Mouse (Mus musculus): ENCODE data around the gene Tmod4. TPM values are rescaled to one million over a fixed set of nuclear protein-coding genes. Genes with fewer than 3 reads are reported as not detected.
"Not testable (repeated sequence)": the region's sequence is repeated elsewhere in the genome, so short reads cannot be mapped to it uniquely, and the experiment has no call there.

The Tmod4 gene
- total RNA-seq (2021) = 100 to 1,000 TPM; 481 to 623 TPM
- long read RNA-seq, experiment 1, transcript Tmod4-202 (10 exons, 1,260 nt) = minor isoform, 179 of 584 reads
- long read RNA-seq, experiment 1, transcript Tmod4-201 (10 exons, 1,242 nt) = major isoform, 240 of 584 reads
- long read RNA-seq, experiment 1, partial matches to known transcripts = 67 of 584 reads
- long read RNA-seq, experiment 1, other reads (novel, unspliced or antisense) = 98 of 584 reads
- long read RNA-seq, experiment 2, transcript Tmod4-201 (10 exons, 1,242 nt) = major isoform, 225 of 462 reads
- long read RNA-seq, experiment 2, transcript Tmod4-202 (10 exons, 1,260 nt) = minor isoform, 113 of 462 reads
- long read RNA-seq, experiment 2, partial matches to known transcripts = 38 of 462 reads
- long read RNA-seq, experiment 2, other reads (novel, unspliced or antisense) = 86 of 462 reads

DNA sequence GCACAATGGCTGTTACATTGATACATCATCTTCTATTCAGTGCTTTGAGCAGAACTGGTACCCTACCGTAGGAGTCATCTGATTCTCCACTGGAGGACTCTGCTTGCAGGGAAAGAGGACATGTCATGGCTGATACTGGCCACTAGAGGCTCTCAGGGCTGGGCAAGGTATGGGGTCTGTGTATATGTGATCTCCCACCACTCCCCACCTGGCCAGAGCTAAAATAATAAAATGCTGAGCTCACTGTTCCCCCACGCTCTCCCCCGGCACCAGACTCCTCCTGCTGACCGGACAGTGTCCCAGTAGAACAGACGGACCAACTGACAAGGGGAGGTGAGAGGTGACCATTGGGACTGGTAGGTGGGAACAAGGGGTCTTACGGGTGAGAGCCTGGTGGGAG is at the start of gene Tmod4:
Gene Tmod4, plus strand, starts transcription at position 231 of the 400 bp plus-strand sequence.
- DNase-seq = peak; percentile 78

DNA sequence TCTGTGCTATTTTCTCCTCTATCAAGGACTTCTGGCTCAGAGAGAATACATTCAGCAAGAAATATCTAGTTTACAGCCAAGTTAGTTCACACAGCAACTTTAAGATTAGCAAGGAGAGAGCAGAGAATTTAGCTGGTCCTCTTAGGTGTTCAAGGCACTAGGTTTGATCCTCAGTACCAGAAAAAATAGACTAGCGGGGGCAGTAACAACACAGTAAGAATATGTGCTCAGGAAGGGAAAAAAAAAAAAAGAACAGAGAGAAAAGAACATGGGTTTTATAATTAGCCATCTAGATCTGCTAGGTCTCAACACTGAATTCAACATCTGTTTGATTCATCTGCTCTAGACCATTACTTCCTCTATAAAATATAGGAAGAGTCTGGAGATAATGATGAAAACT is 36.2 kb upstream of the Tmod4 start:
- no peak for DNase-seq

DNA sequence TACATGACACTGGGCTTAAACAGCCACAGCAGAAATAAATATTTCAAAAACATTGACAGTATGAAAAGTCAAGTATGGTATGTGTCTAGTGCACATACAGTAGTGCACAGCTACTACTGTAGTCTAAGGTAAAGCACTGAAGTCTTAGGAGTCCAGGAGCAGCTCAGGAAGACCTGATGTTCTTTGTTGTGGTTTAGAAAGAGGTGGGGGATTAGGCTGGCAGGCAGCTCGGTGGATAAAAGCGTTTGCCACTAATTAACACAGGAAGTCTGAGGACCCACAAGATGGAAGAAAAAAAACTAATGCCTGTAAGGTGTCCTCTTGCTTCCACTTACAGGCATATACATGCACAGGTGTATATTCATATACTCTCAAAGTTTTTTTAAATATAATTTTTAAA is 23.4 kb upstream of the Tmod4 start:
- no peak for DNase-seq

DNA sequence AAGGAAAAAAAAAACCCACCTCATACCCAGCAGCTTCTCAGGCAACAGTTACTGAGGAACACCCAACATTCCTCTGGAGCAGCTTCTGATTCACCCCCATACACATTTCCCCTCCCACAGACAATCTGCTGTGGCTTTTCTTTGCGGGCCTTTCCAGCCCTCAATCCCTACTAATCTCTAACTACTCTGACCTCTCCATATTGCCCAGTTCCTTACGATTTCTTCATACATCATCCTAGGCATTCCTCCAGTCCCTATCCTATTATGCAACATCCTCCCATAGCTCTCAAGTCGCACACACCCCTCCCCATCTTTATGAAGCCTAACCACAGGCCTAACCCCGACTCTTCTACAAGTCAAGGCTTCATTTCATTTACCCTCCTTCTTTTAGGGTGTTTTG is 19.2 kb upstream of the Tmod4 start:
- no peak for DNase-seq

DNA sequence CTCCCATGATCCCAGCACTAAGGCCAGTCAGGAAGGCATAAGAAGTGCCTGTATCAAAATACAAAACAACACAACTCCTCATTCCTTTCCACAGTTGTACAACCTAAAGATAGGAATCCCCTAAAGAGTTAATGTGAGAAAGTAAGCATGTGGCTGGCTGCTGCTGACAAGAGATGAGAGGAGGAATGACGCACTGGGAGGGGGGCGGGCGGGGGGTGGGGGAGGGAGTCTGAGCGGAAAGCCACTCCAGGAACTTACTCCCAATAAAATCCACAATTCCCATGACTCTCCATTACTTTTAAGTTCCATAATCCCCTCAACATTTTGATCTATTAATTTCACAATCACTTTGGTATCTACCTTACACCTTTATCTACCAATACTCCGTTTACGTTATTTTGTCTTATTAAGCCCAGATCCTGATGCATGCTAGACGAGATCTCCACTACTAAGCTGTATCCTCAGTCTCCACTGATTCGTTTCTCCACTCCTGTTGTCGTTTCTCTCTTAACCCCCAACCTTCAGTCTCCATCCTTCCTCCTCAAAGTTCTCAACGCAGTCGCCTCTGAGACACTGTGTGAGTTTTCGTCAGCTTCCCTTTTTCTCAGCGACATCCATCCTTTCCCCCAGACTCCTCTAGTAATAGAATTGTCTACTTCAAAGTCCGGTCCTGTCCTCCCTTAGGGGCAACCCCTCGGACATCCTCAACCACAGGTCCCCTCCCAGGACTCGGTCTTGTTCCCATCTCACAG is 18.5 kb upstream of the Tmod4 start:
- no peak for DNase-seq

DNA sequence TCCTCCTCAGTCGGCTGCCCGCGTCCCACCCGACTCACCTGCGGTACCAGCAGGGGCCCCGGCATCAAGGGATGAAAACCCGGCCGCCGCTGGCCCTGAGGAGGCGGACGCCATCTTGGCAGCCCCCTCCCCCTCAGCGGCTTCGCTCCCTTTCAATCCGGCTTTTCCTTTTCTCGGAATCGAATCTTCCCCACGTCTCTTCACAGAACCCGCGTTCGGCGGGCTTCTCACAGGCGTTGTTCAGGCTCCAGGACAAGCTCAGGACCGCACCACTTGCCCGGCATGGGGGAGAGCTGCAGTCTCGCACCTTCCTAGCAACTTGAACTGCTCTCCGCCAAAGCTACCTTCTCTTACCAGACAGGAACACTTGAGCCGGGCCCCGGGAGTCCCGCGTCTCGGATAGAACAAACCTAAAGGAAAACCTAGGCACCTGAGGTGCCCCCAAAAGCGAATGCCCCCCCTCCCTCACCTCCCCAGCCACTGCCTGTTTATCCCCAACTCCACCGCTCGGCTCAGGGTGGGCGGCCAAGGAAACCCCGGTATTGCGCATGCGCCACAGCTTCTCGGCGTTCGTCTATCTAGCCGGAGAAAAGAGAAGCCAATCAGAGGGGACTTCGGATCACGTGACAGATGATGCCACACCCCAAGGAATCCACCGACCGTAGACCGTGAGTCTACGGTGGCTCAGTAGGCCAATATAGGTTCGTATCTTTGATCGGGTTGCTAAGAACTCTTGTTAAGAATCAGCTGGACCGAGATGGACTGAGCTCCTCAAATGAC is 17.7 kb upstream of the Tmod4 start, which contains the start of gene Pip5k1a:
Gene Pip5k1a, minus strand, starts transcription at position 593 of the 780 bp plus-strand sequence.
- DNase-seq = peak; percentile 96

DNA sequence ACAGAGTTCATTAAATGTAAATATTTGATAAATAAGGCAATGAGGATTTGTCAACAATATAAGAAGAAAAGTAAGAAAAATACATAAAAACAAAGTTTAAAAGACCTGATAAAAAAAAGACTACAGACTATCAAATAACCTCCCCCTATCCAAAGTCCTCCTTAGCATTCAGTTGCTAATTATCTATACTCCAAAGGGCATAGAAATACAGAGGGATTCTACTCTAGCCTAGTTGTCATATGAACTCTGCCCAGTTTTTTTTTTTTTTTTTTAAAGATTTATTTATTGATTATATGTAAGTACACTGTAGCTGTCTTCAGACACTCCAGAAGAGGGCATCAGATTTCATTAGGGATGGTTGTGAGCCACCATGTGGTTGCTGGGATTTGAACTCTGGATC is 17.0 kb upstream of the Tmod4 start:
- DNase-seq = not testable (repeated sequence)

DNA sequence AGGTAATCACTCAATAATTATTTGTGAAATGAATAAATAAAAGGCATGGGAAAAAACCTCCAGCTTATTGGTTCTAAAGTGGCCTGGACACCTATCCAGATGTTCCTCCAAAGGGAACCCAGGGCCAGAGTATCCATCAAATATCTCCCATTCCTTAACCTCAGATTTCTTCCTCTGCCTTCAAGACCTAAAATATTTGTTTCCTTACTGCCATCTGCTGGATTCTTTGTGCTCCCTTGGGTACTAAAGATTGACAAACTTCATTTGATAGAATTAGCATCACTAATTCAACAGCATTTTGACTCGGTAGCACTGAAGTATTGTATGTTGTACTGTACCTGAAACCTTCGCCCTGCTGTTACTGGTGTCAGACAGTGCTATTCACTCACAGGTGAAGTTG is 16.4 kb upstream of the Tmod4 start:
- DNase-seq = no peak

DNA sequence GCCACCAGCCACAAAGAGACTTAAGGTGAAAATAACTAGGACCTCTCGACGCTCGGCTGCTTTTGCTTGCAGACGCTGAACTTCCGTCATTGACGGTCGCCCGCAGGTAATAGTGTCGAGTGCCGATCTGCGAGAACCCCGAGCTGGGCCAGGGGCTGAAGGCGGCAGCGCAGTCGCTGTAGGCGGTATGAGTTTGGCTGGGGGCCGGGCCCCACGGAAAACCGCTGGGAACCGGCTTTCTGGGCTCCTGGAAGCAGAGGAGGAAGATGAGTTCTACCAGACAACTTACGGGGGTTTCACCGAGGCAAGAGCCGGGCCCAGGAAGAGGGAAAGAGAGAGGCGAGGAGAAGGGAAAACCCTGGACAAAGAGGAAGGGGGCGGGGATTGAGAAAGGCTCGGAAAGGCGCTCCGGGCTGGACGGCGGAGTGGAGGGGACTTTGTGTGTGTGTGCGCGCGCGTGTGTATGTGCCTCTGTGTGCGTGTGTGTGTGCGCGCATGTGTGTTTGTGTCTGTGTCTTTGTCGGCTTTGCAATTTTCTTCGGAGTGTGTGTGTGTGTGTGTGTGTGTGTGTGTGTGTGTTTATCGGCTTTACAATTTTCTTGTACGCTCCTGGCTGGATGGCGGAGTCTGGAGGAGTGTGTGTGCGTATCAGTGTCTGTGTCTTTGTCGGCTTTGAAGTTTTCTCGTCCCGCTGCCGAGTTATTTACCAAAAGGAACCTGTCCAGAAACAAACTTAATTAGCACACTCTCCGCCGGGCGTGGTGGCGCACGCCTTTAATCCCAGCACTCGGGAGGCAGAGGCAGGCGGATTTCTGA is 13.2 kb upstream of the Tmod4 start, which contains the start of gene Vps72:
Gene Vps72, plus strand, starts transcription at position 112 of the 816 bp plus-strand sequence.
- DNase-seq = peak; percentile 90

DNA sequence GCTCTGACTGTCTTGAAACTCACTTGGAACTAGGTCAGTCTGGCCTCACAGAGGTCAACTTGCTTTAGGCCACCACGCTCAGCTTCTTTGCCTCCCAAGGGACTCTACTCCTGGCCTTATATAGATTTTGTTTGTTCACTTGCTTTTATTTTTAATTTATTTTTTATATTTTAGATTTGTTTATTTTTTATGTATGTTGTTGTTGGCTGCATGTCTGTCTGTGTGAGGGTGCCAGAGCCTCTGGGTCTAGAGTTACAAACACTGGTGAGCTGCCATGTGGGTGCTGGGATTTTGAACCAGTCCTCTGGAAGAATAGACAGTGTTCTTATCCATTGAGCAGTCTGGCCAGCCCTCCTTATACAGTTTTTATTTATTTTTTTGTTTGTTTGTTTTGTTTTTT is 11.5 kb upstream of the Tmod4 start:
- DNase-seq = no peak

DNA sequence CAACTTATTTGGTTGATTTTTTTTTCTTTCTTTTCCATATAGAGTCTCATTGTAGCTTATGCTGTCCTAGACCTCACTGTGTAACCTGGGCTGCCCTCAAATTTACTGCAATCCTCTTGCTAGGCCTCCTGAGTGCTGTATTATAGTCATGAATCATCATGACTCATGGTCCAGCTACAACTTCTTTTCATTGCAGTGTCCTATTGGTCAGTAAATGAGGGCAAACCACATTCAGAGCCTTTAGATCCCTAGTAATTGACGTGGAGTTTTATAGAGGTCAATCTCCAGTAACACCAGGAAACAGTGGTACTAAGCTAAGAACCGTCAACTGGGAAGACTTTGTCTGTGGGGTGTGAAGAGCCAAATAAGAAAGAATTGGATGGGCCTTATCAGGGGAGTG is 6.5 kb upstream of the Tmod4 start:
- no peak for DNase-seq

DNA sequence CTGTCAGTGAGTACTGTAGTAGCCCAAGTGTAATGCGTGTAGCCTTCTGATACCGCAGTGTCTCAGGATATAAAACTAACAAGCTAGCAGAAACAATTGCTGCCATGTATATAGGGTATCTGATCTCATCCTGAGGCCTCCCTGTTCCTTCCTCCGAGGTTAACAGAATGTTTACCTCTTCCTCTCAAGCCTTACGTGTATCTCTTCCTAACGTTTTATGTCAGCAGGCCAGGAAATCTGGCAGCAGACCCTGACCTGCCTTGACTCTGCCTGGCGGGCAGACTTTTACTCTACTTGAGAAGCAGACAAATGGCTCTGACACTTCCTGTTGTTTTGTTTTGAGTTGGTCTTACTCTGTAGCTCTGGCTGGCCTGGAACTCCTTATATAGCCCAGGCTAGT is 2.7 kb upstream of the Tmod4 start:
- no peak for DNase-seq

DNA sequence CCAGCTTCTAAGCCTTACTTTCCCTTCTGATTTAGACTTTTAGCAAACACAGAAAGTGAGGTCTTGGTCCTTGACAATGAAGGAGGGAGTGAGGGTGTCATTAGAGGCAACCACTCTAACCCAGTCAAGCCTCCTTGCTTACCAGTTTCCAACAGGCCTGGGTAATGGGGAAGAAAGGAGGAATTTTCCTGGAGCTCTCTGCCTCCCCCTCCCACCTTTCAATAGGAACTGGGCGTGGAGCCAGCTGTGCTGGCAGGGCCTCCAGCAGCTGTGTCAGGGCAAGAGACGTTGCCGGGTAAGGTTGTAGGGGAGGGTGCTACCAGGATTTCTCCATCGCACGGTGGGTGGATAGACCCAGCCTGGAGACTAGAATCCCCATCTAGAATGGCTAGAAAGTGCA is 696 bp downstream of the Tmod4 start:
- DNase-seq = peak; percentile 74

DNA sequence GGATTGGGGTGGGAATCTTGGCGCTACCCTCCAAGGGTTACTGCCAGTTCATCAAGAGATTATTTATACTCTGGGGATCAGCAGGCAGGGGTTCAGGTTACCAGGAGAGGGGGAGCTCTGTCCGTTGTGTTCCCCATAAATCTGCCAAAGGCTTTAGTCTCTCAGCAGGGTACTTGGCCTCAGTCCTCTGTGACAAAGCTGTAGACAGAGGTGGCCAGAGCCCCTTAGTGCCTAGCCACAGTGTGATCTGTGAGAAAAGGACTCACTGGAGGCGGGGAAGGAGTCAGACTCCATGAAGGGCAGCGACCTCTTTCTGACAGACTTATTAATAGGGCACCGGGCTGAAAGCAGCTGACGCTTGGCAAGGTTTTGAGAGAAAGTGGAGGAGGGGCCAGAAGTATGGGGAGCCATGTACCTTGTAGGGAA is 5.0 kb downstream of the Tmod4 start:
- peak; percentile 69 for DNase-seq

DNA sequence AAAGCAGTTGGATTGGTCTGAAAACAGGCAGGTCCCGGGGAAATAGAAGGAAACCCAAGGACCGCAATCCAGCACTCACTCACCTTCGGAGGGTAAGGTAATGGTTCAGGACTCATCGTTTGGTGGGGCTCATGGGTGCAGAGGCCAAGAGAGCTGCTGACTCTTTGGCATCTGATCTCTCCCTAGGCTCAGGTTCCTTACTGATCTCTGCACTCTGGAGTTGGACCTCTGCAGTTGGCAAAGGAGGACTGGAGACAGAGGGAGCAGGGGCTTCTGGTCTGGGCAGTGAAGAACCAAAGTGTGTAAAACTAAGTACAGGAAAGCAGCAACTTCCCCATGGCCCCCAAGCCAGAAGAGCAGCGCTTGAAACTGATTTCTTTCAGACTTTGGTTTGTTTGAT is 5.8 kb downstream of the Tmod4 start:
- DNase-seq = no peak

DNA sequence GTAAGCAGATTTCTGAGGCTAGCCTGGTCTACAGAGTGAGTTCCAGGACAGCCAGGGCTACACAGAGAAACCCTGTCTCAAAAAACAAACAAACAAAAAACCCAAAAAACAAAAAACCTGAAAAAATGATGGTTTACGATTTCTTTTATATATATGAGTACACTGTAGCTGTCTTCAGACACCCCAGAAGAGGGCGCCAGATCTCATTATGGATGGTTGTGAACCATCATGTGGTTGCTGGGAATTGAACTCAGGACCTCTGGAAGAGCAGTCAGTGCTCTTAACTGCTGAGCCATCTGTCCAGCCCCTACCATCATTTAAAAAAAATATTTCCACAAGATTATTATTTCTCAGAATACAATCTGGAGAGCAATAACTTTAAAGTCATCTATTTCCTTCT is 8.1 kb downstream of the Tmod4 start:
- not testable (repeated sequence) for DNase-seq

DNA sequence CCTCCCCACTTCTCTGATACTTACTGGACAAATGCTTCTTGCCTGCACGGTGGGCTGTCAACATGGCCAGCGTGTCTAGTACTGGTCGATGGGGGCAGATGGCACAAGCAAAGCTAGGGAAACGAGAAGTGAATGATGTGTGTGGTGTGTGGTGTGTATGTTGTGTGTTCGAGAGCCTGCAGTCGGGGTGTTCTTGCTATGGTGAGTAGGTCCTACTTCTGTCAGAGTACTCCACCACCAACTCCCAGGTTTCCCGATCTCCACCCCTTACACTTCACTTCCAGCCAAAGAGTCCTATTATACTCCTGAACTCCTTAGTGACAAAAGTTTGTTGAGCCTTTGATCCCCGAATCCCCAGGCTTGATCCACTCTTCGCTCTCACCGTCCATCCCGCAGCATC is 8.9 kb downstream of the Tmod4 start:
- no peak for DNase-seq

DNA sequence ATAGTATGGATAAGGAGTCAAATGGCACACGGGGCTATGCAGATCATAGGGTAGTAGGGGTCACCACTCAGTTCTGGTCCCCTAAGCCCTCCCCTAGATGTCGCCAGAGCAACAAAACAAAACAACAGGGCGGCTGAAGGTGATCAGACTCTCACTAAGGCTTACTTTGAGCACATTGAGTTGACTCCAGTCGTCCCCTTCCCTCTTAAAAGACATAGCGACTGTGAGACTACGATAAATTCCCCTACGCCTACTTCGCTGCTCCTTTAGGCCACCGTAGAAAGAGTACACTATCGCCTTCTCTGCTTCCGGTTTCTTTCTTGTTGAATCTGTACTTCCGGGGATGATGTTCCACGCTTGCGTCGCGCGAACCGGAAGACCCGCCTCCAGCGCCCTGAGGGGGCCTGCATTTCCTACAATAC is 9.4 kb downstream of the Tmod4 start, which contains the start of the genes Scnm1 and Lysmd1:
Gene Scnm1, minus strand, starts transcription at position 332 of the 422 bp plus-strand sequence.
Gene Lysmd1, plus strand, starts transcription at position 409 of the 422 bp plus-strand sequence.
- DNase-seq = peak; percentile 91

DNA sequence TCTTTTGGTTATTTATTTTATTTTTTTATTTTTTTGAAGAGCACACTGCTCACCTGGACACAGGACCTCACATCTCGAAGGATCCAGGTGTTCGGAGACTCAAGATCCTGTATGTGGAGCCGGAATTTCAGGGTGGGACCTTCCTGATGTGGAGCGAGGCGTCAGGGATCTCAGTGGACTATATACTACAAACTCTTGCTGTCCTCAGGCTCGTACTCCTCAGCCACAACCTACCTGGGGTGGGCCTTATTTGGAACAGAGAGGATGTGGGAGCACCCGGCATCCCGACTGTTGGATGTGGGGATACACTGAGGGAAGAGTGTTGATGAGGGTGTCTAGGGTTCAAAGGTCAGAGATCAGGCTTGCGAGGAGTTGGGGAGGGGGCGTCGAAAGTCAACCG is 9.9 kb downstream of the Tmod4 start:
- DNase-seq = not testable (repeated sequence)

DNA sequence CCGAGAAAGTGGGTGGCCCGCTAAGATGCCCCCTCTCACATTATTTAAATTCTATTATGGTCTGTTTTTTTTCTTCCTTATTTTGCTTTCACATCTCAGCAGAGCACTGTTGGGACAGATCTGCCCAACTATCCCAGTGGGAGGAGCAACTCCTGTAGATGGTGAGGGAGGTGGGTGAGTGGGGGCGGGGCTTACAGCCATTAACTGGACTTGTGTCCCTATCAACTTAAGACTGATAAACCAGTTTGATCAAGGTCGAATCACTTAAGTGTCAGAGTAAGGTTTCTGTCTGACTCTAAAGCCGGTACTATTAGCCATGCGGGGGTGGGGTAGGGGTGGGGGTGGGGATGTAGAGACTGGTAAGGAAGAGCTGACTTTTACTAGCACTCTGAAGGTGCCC is 10.7 kb downstream of the Tmod4 start:
- DNase-seq = peak; percentile 55

DNA sequence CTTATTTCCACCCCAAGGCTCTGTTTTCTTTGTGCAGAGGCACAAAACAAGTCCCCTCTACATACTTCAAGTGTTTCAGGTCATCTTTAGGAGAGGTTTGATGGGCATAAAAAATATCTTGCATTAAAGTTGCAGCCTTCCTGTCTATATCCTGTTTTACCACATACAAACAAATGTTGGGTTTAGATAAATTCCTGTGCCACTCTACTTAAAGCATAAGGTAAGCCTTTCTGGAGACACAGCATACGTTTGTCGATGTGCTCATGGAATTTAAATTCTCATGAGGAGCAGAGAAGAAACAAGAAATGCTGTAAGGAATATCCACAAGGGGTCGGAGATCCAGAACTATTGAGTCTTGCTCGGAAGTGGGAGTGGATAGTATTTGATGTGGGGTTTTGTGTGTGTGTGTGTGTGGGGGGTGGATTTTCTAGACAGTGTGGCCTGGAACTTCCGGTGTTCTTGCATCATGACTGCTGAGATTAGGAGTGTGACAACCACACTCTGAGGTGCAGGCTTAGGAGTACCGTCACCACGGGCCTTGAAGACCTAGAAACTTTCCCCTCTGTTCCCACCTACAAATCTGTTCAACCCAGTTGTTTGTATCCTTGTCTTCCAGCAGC is 11.3 kb downstream of the Tmod4 start:
- no peak for DNase-seq

All from gastrocnemius, postnatal 25 days (tissue).